Mouse (Mus musculus) ES-CJ7 (cell line): Measurements from ENCODE around the gene Tiam1.
A peak's percentile ranks its signal among the peaks of the same experiment; 100 is the strongest.

Experiments
- DNase-seq: peaks from one replicate; pipeline ENCODE4 v3.0.0; 2011; ENCODE audit warnings: low read depth, low spot score

Gene Tiam1

GRCm38 (mm10) chr16:89882477-89883234 lies 260.9 kb downstream of the Tiam1 start:
- no peak for DNase-seq

DNA sequence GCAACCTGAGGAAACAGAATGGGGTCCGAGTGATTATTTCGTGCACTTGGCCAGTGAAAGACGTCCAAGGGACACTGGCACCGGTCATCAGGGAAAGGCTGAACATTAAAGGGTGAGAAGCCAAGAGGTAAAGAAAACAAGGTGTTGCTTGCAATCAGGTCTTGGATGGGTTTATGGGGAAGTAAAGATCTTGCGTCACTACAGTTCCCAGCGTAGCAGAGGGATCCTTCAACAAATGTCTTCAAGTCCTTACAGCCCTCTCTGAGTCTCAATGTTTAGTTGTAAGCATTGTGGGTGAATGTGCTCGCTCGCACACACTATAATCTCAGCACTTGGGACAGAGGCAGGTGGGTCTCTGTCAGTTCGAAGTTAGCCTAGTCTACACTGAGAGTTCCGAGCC lies 266.4 kb downstream of the Tiam1 start:
- DNase-seq, result no peak

DNA sequence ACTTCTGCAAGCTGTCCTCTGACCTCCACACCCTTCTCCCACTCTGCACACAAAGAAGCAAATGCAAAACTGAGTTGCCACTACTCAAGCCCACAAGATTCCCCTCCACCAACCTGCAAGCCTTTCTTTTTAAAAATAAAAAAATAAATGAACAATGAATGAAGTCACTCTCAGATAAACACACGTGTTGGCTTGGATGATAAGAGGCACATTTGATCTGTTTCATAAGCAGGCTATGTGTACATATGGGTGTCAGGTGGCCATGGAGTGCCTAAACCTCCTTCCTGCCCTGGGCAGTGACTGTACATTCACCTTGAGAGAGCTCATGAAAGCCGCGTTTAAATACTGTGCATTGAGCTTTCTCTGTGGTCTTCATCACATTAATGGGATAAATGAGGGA lies 267.5 kb downstream of the Tiam1 start:
- DNase-seq, result no peak

- no peak for DNase-seq
Observed at GRCm38 (mm10) chr16:89874012-89874704, 269.4 kb downstream of the Tiam1 start.

GRCm38 (mm10) chr16:89872011-89872942 lies 271.3 kb downstream of the Tiam1 start:
- no peak for DNase-seq

DNA sequence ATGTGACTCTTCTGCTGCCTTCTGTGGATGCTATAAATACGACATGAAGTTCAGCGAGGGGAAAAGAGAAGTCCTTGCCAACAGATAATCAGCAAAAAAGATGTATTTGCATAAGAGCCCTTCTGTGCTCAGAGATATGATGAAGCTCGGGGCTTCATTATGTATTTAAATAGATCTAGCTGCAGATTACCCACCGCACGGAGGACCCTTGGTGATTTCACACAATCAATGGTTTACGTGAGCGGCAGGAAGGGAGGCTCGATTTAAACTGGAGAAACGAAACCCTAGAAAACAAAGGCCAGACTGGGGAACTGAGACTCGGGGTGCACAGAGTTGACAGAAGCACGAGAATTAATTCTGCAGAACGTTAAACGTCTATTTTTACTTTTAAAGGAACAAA lies 272.2 kb downstream of the Tiam1 start:
- no peak for DNase-seq

- no peak for DNase-seq
Observed at GRCm38 (mm10) chr16:89870059-89870458, 273.5 kb downstream of the Tiam1 start.

DNA sequence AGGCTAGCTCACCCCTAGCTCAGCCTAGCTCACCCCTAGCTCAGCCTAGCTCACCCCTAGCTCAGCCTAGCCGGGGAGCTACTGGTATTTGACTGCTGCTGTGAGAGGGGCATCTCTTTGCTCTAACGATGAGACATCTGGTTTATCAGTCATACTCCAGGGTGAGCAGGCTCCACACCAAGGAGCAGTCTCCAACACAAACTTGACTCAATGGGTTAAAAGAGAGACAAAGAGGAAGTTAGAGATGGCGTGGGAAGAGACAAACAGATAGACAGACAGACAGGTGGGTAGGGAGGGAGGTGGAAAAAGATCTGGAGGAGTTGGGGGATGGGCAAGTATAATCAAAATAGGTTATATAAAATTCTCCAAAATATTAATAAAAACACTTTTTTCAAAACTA lies 275.1 kb downstream of the Tiam1 start:
- no peak for DNase-seq

DNA sequence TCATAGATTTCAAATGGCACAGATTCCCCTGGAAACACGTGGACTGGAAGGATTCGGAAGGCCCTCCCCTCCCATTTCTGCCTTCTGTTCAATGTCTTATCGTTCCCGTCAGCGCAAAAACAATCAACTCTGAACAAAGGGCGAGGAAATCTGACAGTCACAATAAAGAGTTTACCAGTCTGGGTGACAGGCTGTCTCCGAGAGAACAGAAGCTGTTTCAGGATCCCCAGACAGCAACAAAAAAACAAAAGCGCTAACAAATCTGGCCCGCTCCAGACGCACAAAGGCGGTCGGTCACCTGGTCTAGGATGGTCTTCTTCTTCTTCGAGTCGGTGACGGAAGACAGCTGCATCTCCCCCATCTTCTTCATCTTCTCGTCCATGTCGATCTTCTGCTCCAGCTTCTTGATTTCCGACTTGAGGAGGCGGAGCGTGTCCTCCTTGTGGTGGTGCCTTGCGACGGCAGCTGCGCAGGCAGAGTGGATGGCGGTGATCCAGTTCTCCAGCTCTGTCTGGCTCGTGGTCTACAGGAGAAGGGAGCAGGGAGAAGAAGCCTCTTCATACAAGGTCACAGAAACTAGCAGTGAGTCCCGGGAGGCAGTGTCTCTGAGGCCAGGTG lies 276.2 kb downstream of the Tiam1 start:
- peak; percentile 28 for DNase-seq

DNA sequence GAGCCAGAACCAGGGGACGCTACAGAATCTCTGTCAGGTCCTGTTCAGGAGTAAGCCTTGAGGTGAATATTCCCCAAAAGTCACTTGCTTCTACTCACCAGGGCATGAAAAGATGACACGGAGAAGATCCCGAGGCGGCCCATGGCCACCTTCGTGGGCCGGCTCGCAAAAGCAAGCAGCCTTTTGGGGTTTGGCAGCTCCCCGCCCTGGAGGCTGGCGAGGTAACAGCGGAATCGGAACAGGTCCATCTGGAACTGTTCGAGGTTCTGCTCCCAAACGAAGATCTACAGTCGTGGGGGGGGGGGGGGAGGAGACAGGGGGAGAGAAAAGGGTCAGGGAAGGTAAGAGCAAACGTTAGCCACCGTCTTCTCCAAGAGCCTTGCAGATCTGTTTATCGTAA lies 278.4 kb downstream of the Tiam1 start:
- no peak for DNase-seq

DNA sequence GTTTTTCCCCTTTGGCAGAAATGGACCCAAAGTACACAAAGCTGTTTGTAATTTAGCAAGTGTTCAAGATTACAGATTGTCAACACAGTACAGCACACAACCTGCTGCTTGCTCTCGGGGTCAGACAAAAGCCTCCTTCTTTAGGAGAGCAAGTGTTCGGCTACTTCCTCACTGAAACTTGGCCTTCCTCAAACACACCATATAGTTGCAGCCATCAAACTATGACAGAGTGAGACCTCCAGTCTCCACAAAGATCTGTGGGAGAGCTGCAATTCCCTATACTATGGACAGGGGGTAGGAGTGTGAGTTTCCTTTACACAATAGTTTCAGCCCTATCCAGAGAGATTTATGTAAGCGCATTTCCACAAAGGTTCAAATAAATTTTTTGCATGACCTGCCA lies 278.9 kb downstream of the Tiam1 start:
- no peak for DNase-seq

- peak; percentile 22 for DNase-seq
Observed at GRCm38 (mm10) chr16:89863264-89863663, 280.3 kb downstream of the Tiam1 start.

- DNase-seq, result no peak
Observed at GRCm38 (mm10) chr16:89861531-89861930, 282.0 kb downstream of the Tiam1 start.

- no peak for DNase-seq
Observed at GRCm38 (mm10) chr16:89860708-89861107, 282.9 kb downstream of the Tiam1 start.

- DNase-seq, result no peak
Observed at GRCm38 (mm10) chr16:89857666-89858065, 285.9 kb downstream of the Tiam1 start.

DNA sequence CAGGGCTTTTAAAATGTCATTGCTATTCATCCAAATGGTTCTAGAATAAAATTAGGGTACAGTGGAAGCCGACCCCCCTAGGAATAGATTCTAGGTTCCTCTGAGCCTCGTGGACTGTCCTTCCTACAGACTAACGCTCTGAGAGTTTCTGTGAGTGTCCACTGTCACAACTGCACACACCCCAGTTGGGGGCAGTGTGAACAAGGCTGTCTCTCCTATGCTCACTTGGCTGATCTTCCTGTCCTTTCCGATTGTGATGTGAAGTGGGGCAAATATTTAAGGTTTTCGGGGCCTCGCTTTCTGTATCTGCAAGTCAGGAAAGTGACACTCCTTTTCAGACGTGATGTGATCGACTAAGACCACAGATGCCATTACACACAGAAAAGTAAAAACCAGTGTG lies 288.8 kb downstream of the Tiam1 start:
- DNase-seq, result no peak

GRCm38 (mm10) chr16:89851333-89851732 lies 292.2 kb downstream of the Tiam1 start:
- no peak for DNase-seq

DNA sequence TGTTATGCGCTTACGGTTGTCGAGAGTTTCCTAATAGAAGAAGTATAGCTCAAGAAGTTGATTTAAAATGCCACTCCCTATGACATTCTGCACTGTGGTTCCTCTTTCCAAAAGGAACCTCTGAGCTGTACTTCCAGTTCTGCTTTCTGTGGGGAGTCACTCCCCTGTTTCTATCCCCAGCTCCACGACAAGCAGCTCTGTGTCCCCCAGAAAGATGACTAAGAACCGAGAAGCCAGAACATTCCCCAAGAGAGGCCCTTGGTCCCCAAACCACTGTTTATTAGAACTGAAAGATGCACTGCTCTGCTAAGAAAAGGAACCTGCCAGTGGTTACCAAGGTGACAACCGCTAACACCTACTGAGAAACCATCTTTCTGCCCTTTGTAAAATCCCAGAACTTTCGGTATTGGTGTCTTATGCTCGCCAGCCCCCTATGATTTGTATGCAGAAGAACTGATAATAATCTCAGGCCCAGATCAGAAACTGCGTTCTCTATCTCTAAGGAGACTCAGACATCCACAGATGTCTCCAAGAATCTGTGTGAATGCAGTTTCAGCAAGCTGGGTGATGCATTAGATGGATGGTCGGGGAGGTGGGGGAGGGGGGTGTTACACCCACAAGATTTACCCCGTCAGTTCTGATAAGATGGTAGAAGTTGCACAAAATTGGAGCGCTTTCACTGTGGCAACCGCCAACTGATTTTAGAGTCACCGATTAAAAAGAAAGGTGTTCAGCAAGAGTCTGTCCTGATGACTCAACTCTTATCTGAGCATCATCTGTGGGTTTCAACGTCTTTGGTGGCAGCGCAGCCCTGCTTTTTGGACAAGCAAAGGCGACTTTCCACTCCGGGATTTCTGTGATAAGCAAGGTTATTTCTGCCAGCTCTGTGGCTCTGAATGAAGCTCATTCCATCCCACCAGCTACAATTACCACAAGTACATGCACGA lies 294.6 kb downstream of the Tiam1 start:
- DNase-seq, result no peak

DNA sequence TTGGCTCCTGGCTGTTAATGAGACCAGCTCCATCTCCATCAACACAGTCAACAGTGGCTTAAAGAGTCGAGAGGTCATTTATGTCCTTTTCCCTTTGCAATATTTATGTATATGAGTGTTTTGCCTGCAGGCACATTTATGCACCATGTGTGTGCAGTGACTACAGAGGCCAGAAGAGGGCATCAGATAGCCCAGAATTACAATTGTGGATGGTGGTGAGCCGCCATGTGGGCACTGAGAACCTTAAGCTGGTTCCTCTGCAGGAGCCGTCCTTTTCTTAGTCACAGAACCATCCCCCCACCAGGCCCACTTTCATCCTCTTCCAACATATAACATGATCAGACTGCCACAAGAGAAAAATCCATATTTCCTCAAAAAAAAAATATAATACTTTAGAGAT lies 295.4 kb downstream of the Tiam1 start:
- DNase-seq, result no peak

DNA sequence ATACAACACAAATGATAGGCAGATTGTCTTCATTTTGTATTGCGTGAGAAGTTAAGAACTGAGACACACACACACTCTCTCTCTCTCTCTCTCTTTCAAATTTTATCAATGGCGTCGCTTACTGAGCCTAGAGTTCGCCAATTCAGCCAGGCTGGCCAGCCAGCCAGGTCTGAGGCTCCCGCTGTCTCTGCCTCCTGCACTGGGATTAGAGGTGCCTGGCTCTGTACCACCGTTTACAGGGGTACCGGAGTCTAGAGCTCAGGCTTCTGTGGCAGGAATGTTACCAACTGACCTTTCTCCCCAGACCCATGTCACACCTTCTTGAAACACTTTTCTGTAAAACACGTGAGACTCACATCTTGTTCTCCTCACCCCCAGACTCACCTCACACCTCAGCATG lies 298.1 kb downstream of the Tiam1 start:
- no peak for DNase-seq

- DNase-seq, result peak; percentile 15
Observed at GRCm38 (mm10) chr16:89844580-89844979, 299.0 kb downstream of the Tiam1 start.
